Mouse (Mus musculus): Measurements from ENCODE around the gene Lrrc37a.

Lrrc37a gene

DNA sequence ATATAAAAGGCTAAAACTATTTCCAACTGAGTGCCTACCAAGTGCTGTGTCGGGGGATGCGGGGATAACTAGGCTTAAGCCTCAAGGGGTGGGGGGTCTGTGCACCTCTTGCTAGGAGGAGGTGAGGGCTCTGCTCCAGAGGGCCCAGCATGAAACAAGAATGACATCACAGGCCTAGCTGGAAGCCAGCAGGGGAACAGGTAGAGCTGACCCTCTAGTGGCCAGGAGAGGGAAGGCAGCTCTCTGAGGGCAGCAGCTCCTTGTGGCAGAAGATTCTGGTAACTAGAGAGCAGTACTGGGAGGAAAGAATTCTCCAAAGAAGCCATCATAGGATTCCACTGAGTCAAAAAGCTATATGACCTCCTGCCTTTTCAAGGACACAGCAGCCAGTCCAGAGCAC, 102.2 kb downstream of the Lrrc37a start:
- peak; percentile 19 for DNase-seq (ENCODE audit: extremely low spot score, low spot score)

Data from neural tube, embryonic 10.5 days (tissue).